Mouse (Mus musculus): ENCODE data around the gene Maea.

The Maea gene

GRCm38 (mm10) chr5:33393803-33394202, 58.5 kb downstream of the Maea start:
- CTCF ChIA-PET: interaction anchor here (0.5 to 3.0 kb wide), 112 partner anchors 8 to 779 kb away, joined by 3 to 32 read pairs (median 4); partner anchors contain the start of genes Uvssa (in 2 of the 4), Ctbp1 (in 1 of the 4), Gm9903 (in 1 of the 4) and Maea (in 1 of the 4)
- POLR2A ChIA-PET: interaction anchor here (0.6 to 2.3 kb wide), 13 partner anchors 13 to 258 kb away, joined by 3 to 9 read pairs (median 3); partner anchors contain the start of genes Uvssa (in 2 of the 4) and Slbp (in 1 of the 4)

- ChIA-PET CTCF (interaction anchor here in 1 of 4 experiments (1.3 kb wide), 1 partner anchor 198 kb away, joined by 6 read pairs; no protein-coding TSS in a partner anchor), POLR2A (interaction anchor here in 1 of 4 experiments (0.8 kb wide), 1 partner anchor 193 kb away, joined by 3 read pairs; no protein-coding TSS in a partner anchor)
Measured at GRCm38 (mm10) chr5:33395693-33396092, 60.4 kb downstream of the Maea start.

- POLR2A ChIA-PET: interaction anchor here in 1 of 4 experiments (0.8 kb wide), 1 partner anchor 192 kb away, joined by 3 read pairs; no protein-coding TSS in a partner anchor
- CTCF ChIA-PET: interaction anchor here in 1 of 4 experiments (1.1 kb wide), 1 partner anchor 341 kb away, joined by 4 read pairs; no protein-coding TSS in a partner anchor
Measured at GRCm38 (mm10) chr5:33396828-33397227, 61.5 kb downstream of the Maea start.

GRCm38 (mm10) chr5:33400819-33401218, 65.5 kb downstream of the Maea start:
- ChIA-PET CTCF (no interaction called here), POLR2A (no interaction called here)

GRCm38 (mm10) chr5:33420313-33420712, 85.0 kb downstream of the Maea start:
- CTCF ChIA-PET: interaction anchor here in 3 of 4 experiments (0.6 to 1.4 kb wide), 4 partner anchors 18 to 75 kb away, joined by 3 to 8 read pairs (median 4); no protein-coding TSS in a partner anchor

More at GRCm38 (mm10) chr5:33420313-33420712, 85.0 kb downstream of the Maea start:
- POLR2A ChIA-PET: interaction anchor here in 1 of 4 experiments (1.1 kb wide), 1 partner anchor 42 kb away, joined by 4 read pairs; the partner anchor contains the start of gene Uvssa
